ENCODE assay signal across 18 mouse cellular contexts in genomic region chr4:97235945-97236383, GRCm38 (mm10). TPM values are rescaled to one million over a fixed set of nuclear protein-coding genes. Genes with fewer than 3 reads are reported as not detected.
DNase-seq lines count a peak whose midpoint lies in the region; ATAC-seq lines count a peak whose summit lies in the region.
"Had no signal": no experiment of that assay in that cellular context is flagged by ENCODE, and none has a peak within 500 bp of the region (broad histone marks: within the 10 kb centered on the region; RNA-seq: fewer than 3 reads in every experiment).

No protein-coding gene starts in this region.

- no peak overlapping the region for H3K4me2 ChIP-seq in forebrain, embryonic 11.5 days (ENCODE audit: low read depth, low read length, severe bottlenecking)
- no peak overlapping the region for H3K4me2 ChIP-seq in hindbrain, embryonic 13.5 days
- no peak overlapping the region for H3K4me2 ChIP-seq in liver, embryonic 12.5 days
- H3K4me2 ChIP-seq: heart, embryonic 13.5 days; limb, embryonic 13.5 days had no signal

- no peak overlapping the region for H3K9ac ChIP-seq in forebrain, embryonic 11.5 days (ENCODE audit: low read length)
- H3K9ac ChIP-seq in hindbrain, embryonic 13.5 days: no peak overlapping the region
- H3K9ac ChIP-seq in liver, embryonic 12.5 days: no peak overlapping the region
- H3K9ac ChIP-seq: heart, embryonic 13.5 days; limb, embryonic 13.5 days had no signal

- DNase-seq in forebrain, embryonic 11.5 days (ENCODE audit: low spot score): no peak
- no peak for DNase-seq in forebrain, embryonic 10.5 days (ENCODE audit: extremely low spot score, low spot score)
- DNase-seq in brain, adult 2 months (ENCODE audit: low read depth, low spot score): peak; percentile 36
- peak; percentile 37 to 77 for DNase-seq in layer of hippocampus, postnatal 14 days (ENCODE audit: low spot score in 2 of 2)
- DNase-seq in lung, postnatal 10 days: no peak
- DNase-seq in lung, postnatal 25 days (ENCODE audit: low spot score): no peak
- DNase-seq: gastrocnemius, postnatal 25 days; kidney, postnatal 14 days; lung, adult 2 months; thymus, adult 2 months had no signal

- H3K27ac ChIP-seq in forebrain, embryonic 11.5 days (ENCODE audit: low read depth, low read length): peak overlapping the region; percentile 25; the same call in 1 of the 2 replicates
- H3K27ac ChIP-seq in forebrain, embryonic 10.5 days: no peak overlapping the region
- H3K27ac ChIP-seq in hindbrain, embryonic 13.5 days: 0 out of 2 replicates have a peak overlapping the region, but pooled peaks have one; percentile 8
- no peak overlapping the region for H3K27ac ChIP-seq in liver, embryonic 12.5 days
- H3K27ac ChIP-seq: heart, embryonic 13.5 days; limb, embryonic 13.5 days had no signal

- no peaks in the 10 kb centered on the region for H3K36me3 ChIP-seq in forebrain, embryonic 11.5 days (ENCODE audit: control insufficient read depth, insufficient read depth, low read length)
- H3K36me3 ChIP-seq in forebrain, embryonic 10.5 days (replicated peaks): no peaks in the 10 kb centered on the region
- no peaks in the 10 kb centered on the region for H3K36me3 ChIP-seq in hindbrain, embryonic 13.5 days
- no peaks in the 10 kb centered on the region for H3K36me3 ChIP-seq in liver, embryonic 12.5 days
- H3K36me3 ChIP-seq: heart, embryonic 13.5 days; limb, embryonic 13.5 days had no signal

- H3K4me1 ChIP-seq in forebrain, embryonic 11.5 days (replicated peaks; ENCODE audit: control insufficient read depth, insufficient read depth, low read length): no peaks in the 10 kb centered on the region
- peaks cover 8% of the 10 kb centered on the region; the same call in 1 of the 2 replicates for H3K4me1 ChIP-seq in forebrain, embryonic 10.5 days
- peaks cover 10% of the 10 kb centered on the region for H3K4me1 ChIP-seq in hindbrain, embryonic 13.5 days (replicated peaks)
- H3K4me1 ChIP-seq in liver, embryonic 12.5 days: no peaks in the 10 kb centered on the region
- H3K4me1 ChIP-seq: heart, embryonic 13.5 days; limb, embryonic 13.5 days had no signal

- ATAC-seq in forebrain, embryonic 11.5 days (replicated peaks; ENCODE audit: low FRiP score): peak; percentile 83
- ATAC-seq in hindbrain, embryonic 13.5 days (ENCODE audit: low FRiP score): peak; percentile 83
- no peak for ATAC-seq in liver, embryonic 12.5 days
- ATAC-seq: inflammation-experienced regulatory T-cells, adult 6 months had no signal

- 51% methylated on average over 2 of the region's 2 CpGs for WGBS in forebrain, embryonic 11.5 days
- WGBS in forebrain, embryonic 10.5 days: 78% methylated on average over 2 of the region's 2 CpGs
- WGBS in hindbrain, embryonic 13.5 days: 48% methylated on average over 2 of the region's 2 CpGs
- WGBS in liver, embryonic 12.5 days (ENCODE audit: insufficient replicate concordance): 40% methylated on average over 2 of the region's 2 CpGs

- H3K4me3 ChIP-seq in forebrain, embryonic 11.5 days (ENCODE audit: low read depth, low read length): no peak overlapping the region
- H3K4me3 ChIP-seq in forebrain, embryonic 10.5 days: no peak overlapping the region
- H3K4me3 ChIP-seq in hindbrain, embryonic 13.5 days: no peak overlapping the region
- H3K4me3 ChIP-seq in liver, embryonic 12.5 days: no peak overlapping the region
- H3K4me3 ChIP-seq: erythroblast, embryonic 14.5 days; heart, embryonic 13.5 days; limb, embryonic 13.5 days had no signal

- H3K9me3 ChIP-seq in forebrain, embryonic 11.5 days (ENCODE audit: control insufficient read depth, low read length): no peaks in the 10 kb centered on the region
- H3K9me3 ChIP-seq in forebrain, embryonic 10.5 days: no peaks in the 10 kb centered on the region
- no peaks in the 10 kb centered on the region for H3K9me3 ChIP-seq in hindbrain, embryonic 13.5 days
- H3K9me3 ChIP-seq in liver, embryonic 12.5 days (replicated peaks): no peaks in the 10 kb centered on the region
- H3K9me3 ChIP-seq: limb, embryonic 13.5 days had no signal

- H3K27me3 ChIP-seq in forebrain, embryonic 11.5 days (ENCODE audit: control insufficient read depth, insufficient read depth, low read length): no peaks in the 10 kb centered on the region
- H3K27me3 ChIP-seq in forebrain, embryonic 10.5 days (ENCODE audit: poor library complexity, severe bottlenecking): no peaks in the 10 kb centered on the region
- no peaks in the 10 kb centered on the region for H3K27me3 ChIP-seq in hindbrain, embryonic 13.5 days
- H3K27me3 ChIP-seq in liver, embryonic 12.5 days (replicated peaks): no peaks in the 10 kb centered on the region
- H3K27me3 ChIP-seq: heart, embryonic 13.5 days; limb, embryonic 13.5 days had no signal

RNA-seq across cellular contexts. Expression of gene Gm10192, which starts 53.0 kb away (rescaled TPM):
- polyA plus RNA-seq in forebrain, embryonic 11.5 days (2014; fragmentation: Nextera tagmentation; extraction: Ambion mirVana): not detected in 2 replicates
- polyA plus RNA-seq in forebrain, embryonic 10.5 days (2016; fragmentation: Nextera tagmentation; extraction: Ambion mirVana): not detected in 2 replicates
- polyA plus RNA-seq in hindbrain, embryonic 13.5 days (2015; fragmentation: Nextera tagmentation; extraction: Ambion mirVana): not detected in 2 replicates
- not detected for total RNA-seq in layer of hippocampus, postnatal 14 days (2021)
- not detected in 2 replicates for polyA plus RNA-seq in liver, embryonic 12.5 days (2016; fragmentation: Nextera tagmentation; extraction: Ambion mirVana)
- total RNA-seq: gastrocnemius, postnatal 25 days; megakaryocyte-erythroid progenitor cell, adult 5-6 weeks; MEL had no signal
- polyA plus RNA-seq: erythroblast, embryonic 14.5 days; heart, embryonic 13.5 days; inflammation-experienced regulatory T-cells, adult 6 months; limb, embryonic 13.5 days; lung, adult 2 months; thymus, adult 2 months had no signal

Comparison
In these comparisons a context has a peak if more than half of its experiments do, and no peak if none do; other contexts are left out.
1. H3K27ac ChIP-seq: peak in forebrain, embryonic 11.5 days (single experiment) and hindbrain, embryonic 13.5 days (single experiment); none in forebrain, embryonic 10.5 days (single experiment) and liver, embryonic 12.5 days (single experiment).
2. DNase-seq: peak in brain, adult 2 months (single experiment) and layer of hippocampus, postnatal 14 days (2 of 2); none in forebrain, embryonic 11.5 days (single experiment), forebrain, embryonic 10.5 days (single experiment), lung, postnatal 10 days (single experiment) and lung, postnatal 25 days (single experiment).